Mouse (Mus musculus): Measurements from ENCODE around the gene Telo2. TPM values are rescaled to one million over a fixed set of nuclear protein-coding genes. Genes with fewer than 3 reads are reported as not detected.

Gene Telo2
- 26.1 TPM for polyA plus RNA-seq (2014; fragmentation: Illumina TruSeq; extraction: RNeasy Lipid Tissue Mini Kit (QIAGEN cat#74804); ENCODE audit: low read depth, low replicate concordance)

GRCm38 (mm10) chr17:25115664-25116432, at the start of gene Telo2:
Telo2 (minus strand) TSS chr17:25115967.

GRCm38 (mm10) chr17:25162161-25162560, 46.4 kb upstream of the Telo2 start, which contains the start of gene Ccdc154:
Ccdc154 (plus strand) TSS chr17:25162461.

GRCm38 (mm10) chr17:25133275-25133698, 17.5 kb upstream of the Telo2 start, which contains the start of gene Clcn7:
Clcn7 (plus strand) TSS chr17:25133391.

GRCm38 (mm10) chr17:25120406-25120805, 4.6 kb upstream of the Telo2 start, which contains the start of gene Ptx4:
Ptx4 (plus strand) TSS chr17:25120760.

GRCm38 (mm10) chr17:25083444-25083931, 32.3 kb downstream of the Telo2 start, which contains the start of gene Tmem204:
Tmem204 (minus strand) TSS chr17:25083591.

Other genes with a start within 250 kb of the Telo2 start
- gene Igfals, start 250.0 kb downstream of the Telo2 start, polyA plus RNA-seq (2014; fragmentation: Illumina TruSeq; extraction: RNeasy Lipid Tissue Mini Kit (QIAGEN cat#74804); ENCODE audit: low read depth, low replicate concordance), result 11.6 TPM
- 38.1 TPM for gene Nubp2, start 229.6 kb downstream of the Telo2 start, polyA plus RNA-seq (2014; fragmentation: Illumina TruSeq; extraction: RNeasy Lipid Tissue Mini Kit (QIAGEN cat#74804); ENCODE audit: low read depth, low replicate concordance)
- 33.3 TPM for gene Spsb3, start 229.3 kb downstream of the Telo2 start, polyA plus RNA-seq (2014; fragmentation: Illumina TruSeq; extraction: RNeasy Lipid Tissue Mini Kit (QIAGEN cat#74804); ENCODE audit: low read depth, low replicate concordance)
- 35.3 TPM for gene Eme2, start 220.9 kb downstream of the Telo2 start, polyA plus RNA-seq (2014; fragmentation: Illumina TruSeq; extraction: RNeasy Lipid Tissue Mini Kit (QIAGEN cat#74804); ENCODE audit: low read depth, low replicate concordance)
- gene Mrps34, start 220.9 kb downstream of the Telo2 start, polyA plus RNA-seq (2014; fragmentation: Illumina TruSeq; extraction: RNeasy Lipid Tissue Mini Kit (QIAGEN cat#74804); ENCODE audit: low read depth, low replicate concordance), result 79.8 TPM
- 52.6 TPM for gene Nme3, start 219.5 kb downstream of the Telo2 start, polyA plus RNA-seq (2014; fragmentation: Illumina TruSeq; extraction: RNeasy Lipid Tissue Mini Kit (QIAGEN cat#74804); ENCODE audit: low read depth, low replicate concordance)
- 54.7 TPM for gene Mapk8ip3, start 179.0 kb downstream of the Telo2 start, polyA plus RNA-seq (2014; fragmentation: Illumina TruSeq; extraction: RNeasy Lipid Tissue Mini Kit (QIAGEN cat#74804); ENCODE audit: low read depth, low replicate concordance)
- gene Jpt2, start 155.3 kb downstream of the Telo2 start, polyA plus RNA-seq (2014; fragmentation: Illumina TruSeq; extraction: RNeasy Lipid Tissue Mini Kit (QIAGEN cat#74804); ENCODE audit: low read depth, low replicate concordance), result 49.4 TPM
- 15.0 TPM for gene Cramp1l, start 100.2 kb downstream of the Telo2 start, polyA plus RNA-seq (2014; fragmentation: Illumina TruSeq; extraction: RNeasy Lipid Tissue Mini Kit (QIAGEN cat#74804); ENCODE audit: low read depth, low replicate concordance)
- gene Ift140, start 99.9 kb downstream of the Telo2 start, polyA plus RNA-seq (2014; fragmentation: Illumina TruSeq; extraction: RNeasy Lipid Tissue Mini Kit (QIAGEN cat#74804); ENCODE audit: low read depth, low replicate concordance), result 18.5 TPM
- gene Tmem204, start 32.4 kb downstream of the Telo2 start, polyA plus RNA-seq (2014; fragmentation: Illumina TruSeq; extraction: RNeasy Lipid Tissue Mini Kit (QIAGEN cat#74804); ENCODE audit: low read depth, low replicate concordance), result 21.5 TPM
- not detected for gene Ptx4, start 4.8 kb upstream of the Telo2 start, polyA plus RNA-seq (2014; fragmentation: Illumina TruSeq; extraction: RNeasy Lipid Tissue Mini Kit (QIAGEN cat#74804); ENCODE audit: low read depth, low replicate concordance)
- 66.5 TPM for gene Clcn7, start 17.4 kb upstream of the Telo2 start, polyA plus RNA-seq (2014; fragmentation: Illumina TruSeq; extraction: RNeasy Lipid Tissue Mini Kit (QIAGEN cat#74804); ENCODE audit: low read depth, low replicate concordance)
- 0.20 TPM for gene Ccdc154, start 46.5 kb upstream of the Telo2 start, polyA plus RNA-seq (2014; fragmentation: Illumina TruSeq; extraction: RNeasy Lipid Tissue Mini Kit (QIAGEN cat#74804); ENCODE audit: low read depth, low replicate concordance)
- gene Gm38655, start 59.5 kb upstream of the Telo2 start, polyA plus RNA-seq (2014; fragmentation: Illumina TruSeq; extraction: RNeasy Lipid Tissue Mini Kit (QIAGEN cat#74804); ENCODE audit: low read depth, low replicate concordance), result 1.1 TPM
- gene BC003965, start 68.6 kb upstream of the Telo2 start, polyA plus RNA-seq (2014; fragmentation: Illumina TruSeq; extraction: RNeasy Lipid Tissue Mini Kit (QIAGEN cat#74804); ENCODE audit: low read depth, low replicate concordance), result 12.7 TPM
- gene Unkl, start 72.4 kb upstream of the Telo2 start, polyA plus RNA-seq (2014; fragmentation: Illumina TruSeq; extraction: RNeasy Lipid Tissue Mini Kit (QIAGEN cat#74804); ENCODE audit: low read depth, low replicate concordance), result 13.4 TPM
- 42.7 TPM for gene Gnptg, start 124.2 kb upstream of the Telo2 start, polyA plus RNA-seq (2014; fragmentation: Illumina TruSeq; extraction: RNeasy Lipid Tissue Mini Kit (QIAGEN cat#74804); ENCODE audit: low read depth, low replicate concordance)
- 19.2 TPM for gene Tsr3, start 124.2 kb upstream of the Telo2 start, polyA plus RNA-seq (2014; fragmentation: Illumina TruSeq; extraction: RNeasy Lipid Tissue Mini Kit (QIAGEN cat#74804); ENCODE audit: low read depth, low replicate concordance)
- gene Baiap3, start 140.4 kb upstream of the Telo2 start, polyA plus RNA-seq (2014; fragmentation: Illumina TruSeq; extraction: RNeasy Lipid Tissue Mini Kit (QIAGEN cat#74804); ENCODE audit: low read depth, low replicate concordance), result 3.1 TPM
- gene Ube2i, start 158.7 kb upstream of the Telo2 start, polyA plus RNA-seq (2014; fragmentation: Illumina TruSeq; extraction: RNeasy Lipid Tissue Mini Kit (QIAGEN cat#74804); ENCODE audit: low read depth, low replicate concordance), result 213 TPM
- gene Prss34, start 182.4 kb upstream of the Telo2 start, polyA plus RNA-seq (2014; fragmentation: Illumina TruSeq; extraction: RNeasy Lipid Tissue Mini Kit (QIAGEN cat#74804); ENCODE audit: low read depth, low replicate concordance), result 0.43 TPM
- gene Prss28, start 192.7 kb upstream of the Telo2 start, polyA plus RNA-seq (2014; fragmentation: Illumina TruSeq; extraction: RNeasy Lipid Tissue Mini Kit (QIAGEN cat#74804); ENCODE audit: low read depth, low replicate concordance), result not detected
- not detected for gene Prss29, start 202.7 kb upstream of the Telo2 start, polyA plus RNA-seq (2014; fragmentation: Illumina TruSeq; extraction: RNeasy Lipid Tissue Mini Kit (QIAGEN cat#74804); ENCODE audit: low read depth, low replicate concordance)
- gene Tpsab1, start 229.6 kb upstream of the Telo2 start, polyA plus RNA-seq (2014; fragmentation: Illumina TruSeq; extraction: RNeasy Lipid Tissue Mini Kit (QIAGEN cat#74804); ENCODE audit: low read depth, low replicate concordance), result 0.97 TPM

Measured in adipose tissue, adult 10 weeks (tissue).